In the genomic region with DNA sequence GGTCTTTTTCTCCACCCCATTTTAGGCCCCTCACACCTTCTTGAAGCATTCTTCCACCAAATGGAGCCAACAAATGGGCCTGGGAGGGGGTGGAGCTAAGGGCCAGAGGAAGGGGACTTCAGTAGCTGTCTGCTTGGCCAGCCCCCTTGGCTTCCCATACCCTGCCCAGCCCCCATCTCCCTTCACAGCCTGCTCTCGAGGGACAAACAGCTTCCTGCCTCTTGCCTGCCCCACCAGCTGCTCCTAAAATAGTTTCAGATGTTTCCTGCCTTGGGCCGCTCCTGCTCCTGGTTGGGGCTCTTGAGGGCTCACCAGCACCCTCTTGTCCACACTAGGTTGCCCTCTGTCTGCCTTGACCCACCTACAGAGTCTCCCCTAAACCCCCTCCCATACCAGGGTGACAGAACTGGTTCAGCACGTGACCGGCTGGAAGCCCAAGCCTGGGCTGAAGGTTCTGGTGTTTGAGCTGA, we compare ENCODE assay signal across 7 mouse cellular contexts. TPM values are rescaled to one million over a fixed set of nuclear protein-coding genes. Genes with fewer than 3 reads are reported as not detected.
DNase-seq lines count a peak whose midpoint lies in the region; ATAC-seq and TF ChIP-seq lines count a peak whose summit lies in the region.

No protein-coding gene starts in this region.

- H3K9me3 ChIP-seq in hindbrain, embryonic 16.5 days (ENCODE audit: control insufficient read depth, low read length) = no peaks in the 10 kb centered on the region
- no peaks in the 10 kb centered on the region for H3K9me3 ChIP-seq in limb, embryonic 10.5 days (replicated peaks)
- H3K9me3 ChIP-seq in midbrain, embryonic 10.5 days (replicated peaks) = no peaks in the 10 kb centered on the region

- TF ChIP-seq POLR2A in bone marrow macrophage, adult 2 months (IDR thresholded peaks at IDR 0.05; ENCODE audit: borderline replicate concordance, low read depth, low read length) = no peak

- 39% methylated on average over 4 of the region's 4 CpGs for WGBS in hindbrain, embryonic 16.5 days
- 1% methylated on average over 4 of the region's 4 CpGs for WGBS in limb, embryonic 10.5 days
- WGBS in midbrain, embryonic 10.5 days = 44% methylated on average over 4 of the region's 4 CpGs

- DNase-seq in NIH3T3 (ENCODE audit: low read depth) = peak; percentile 59
- peak; percentile 90 for DNase-seq in gastrocnemius, postnatal 25 days
- DNase-seq in limb, embryonic 10.5 days (ENCODE audit: low spot score) = peak; percentile 88
- DNase-seq in midbrain, embryonic 10.5 days (ENCODE audit: low spot score) = peak; percentile 42
- DNase-seq in spleen, postnatal 4 days (ENCODE audit: low spot score in 2 of 2) = peak; percentile 64 to 78

- peak overlapping the region; percentile 25; the same call in 1 of the 2 replicates for H3K9ac ChIP-seq in hindbrain, embryonic 16.5 days (ENCODE audit: low read depth, low read length)

- peak overlapping the region; percentile 86 for H3K4me2 ChIP-seq in hindbrain, embryonic 16.5 days (ENCODE audit: low read length)

- peak overlapping the region; percentile 89 for H3K27ac ChIP-seq in bone marrow macrophage, adult 2 months (ENCODE audit: insufficient read depth, low read depth, low read length)
- peak overlapping the region; percentile 73 for H3K27ac ChIP-seq in hindbrain, embryonic 16.5 days (ENCODE audit: low read depth, low read length)
- peak overlapping the region; percentile 98 for H3K27ac ChIP-seq in limb, embryonic 10.5 days
- peak overlapping the region; percentile 75 for H3K27ac ChIP-seq in midbrain, embryonic 10.5 days (replicated peaks)

- peaks cover 50% of the 10 kb centered on the region for H3K4me1 ChIP-seq in bone marrow macrophage, adult 2 months (ENCODE audit: control insufficient read depth, insufficient read depth, low read length)
- peaks cover 10% of the 10 kb centered on the region for H3K4me1 ChIP-seq in hindbrain, embryonic 16.5 days (ENCODE audit: control insufficient read depth, insufficient read depth, low read depth, low read length)
- H3K4me1 ChIP-seq in limb, embryonic 10.5 days = peaks cover 86% of the 10 kb centered on the region
- peaks cover 56% of the 10 kb centered on the region for H3K4me1 ChIP-seq in midbrain, embryonic 10.5 days

- peak overlapping the region; percentile 86 for H3K4me3 ChIP-seq in bone marrow macrophage, adult 2 months (ENCODE audit: insufficient read depth, low read length)
- 0 out of 2 replicates have a peak overlapping the region, but pooled peaks have one; percentile 0 for H3K4me3 ChIP-seq in hindbrain, embryonic 16.5 days (ENCODE audit: low read length)
- peak overlapping the region; percentile 83 for H3K4me3 ChIP-seq in limb, embryonic 10.5 days
- H3K4me3 ChIP-seq in midbrain, embryonic 10.5 days = peak overlapping the region; percentile 32

- no peak for TF ChIP-seq CTCF in bone marrow macrophage, adult 2 months (IDR thresholded peaks at IDR 0.05; ENCODE audit: low read depth, low read length)

- H3K27me3 ChIP-seq in hindbrain, embryonic 16.5 days (replicated peaks; ENCODE audit: control insufficient read depth, insufficient read depth, low read length) = 0 out of 2 replicates have a peak, but pooled peaks cover 3% of the 10 kb centered on the region
- H3K27me3 ChIP-seq in limb, embryonic 10.5 days (ENCODE audit: low read depth, poor library complexity, severe bottlenecking) = no peaks in the 10 kb centered on the region
- peaks cover 39% of the 10 kb centered on the region for H3K27me3 ChIP-seq in midbrain, embryonic 10.5 days (ENCODE audit: low read depth, poor library complexity, severe bottlenecking)

- no peaks in the 10 kb centered on the region for H3K36me3 ChIP-seq in hindbrain, embryonic 16.5 days (ENCODE audit: control insufficient read depth, insufficient read depth, low read length)
- H3K36me3 ChIP-seq in limb, embryonic 10.5 days = peaks cover 40% of the 10 kb centered on the region
- no peaks in the 10 kb centered on the region for H3K36me3 ChIP-seq in midbrain, embryonic 10.5 days

- ATAC-seq in hindbrain, embryonic 16.5 days = no peak

RNA-seq across cellular contexts. Expression of a gene that starts 0.6 kb away (rescaled TPM):
- polyA plus RNA-seq in bone marrow macrophage, adult 2 months (2012; ENCODE audit: insufficient read depth, insufficient read length, missing spikeins) = 1.3 TPM in 2 replicates
- not detected for total RNA-seq in gastrocnemius, postnatal 25 days (2021)
- 0.58 and 0.89 TPM in 2 replicates for polyA plus RNA-seq in hindbrain, embryonic 16.5 days (2015; fragmentation: Nextera tagmentation; extraction: Ambion mirVana)
- polyA plus RNA-seq in limb, embryonic 10.5 days (2016; fragmentation: Nextera tagmentation; extraction: Ambion mirVana) = 3.5 and 6.2 TPM in 2 replicates
- polyA plus RNA-seq in midbrain, embryonic 10.5 days (2016; fragmentation: Nextera tagmentation; extraction: Ambion mirVana) = 0.83 and 1.2 TPM in 2 replicates

RNA-seq across cellular contexts. Expression of a gene that starts 2.2 kb away (rescaled TPM):
- polyA plus RNA-seq in bone marrow macrophage, adult 2 months (2012; ENCODE audit: insufficient read depth, insufficient read length, missing spikeins) = 13.7 and 18.2 TPM in 2 replicates
- total RNA-seq in gastrocnemius, postnatal 25 days (2021) = 1 to 10 TPM; 2.8 to 3.1 TPM
- 18.1 and 18.7 TPM in 2 replicates for polyA plus RNA-seq in hindbrain, embryonic 16.5 days (2015; fragmentation: Nextera tagmentation; extraction: Ambion mirVana)
- 180 and 189 TPM in 2 replicates for polyA plus RNA-seq in limb, embryonic 10.5 days (2016; fragmentation: Nextera tagmentation; extraction: Ambion mirVana)
- 29.7 and 32.1 TPM in 2 replicates for polyA plus RNA-seq in midbrain, embryonic 10.5 days (2016; fragmentation: Nextera tagmentation; extraction: Ambion mirVana)

RNA-seq across cellular contexts. Expression of a gene that starts 8.2 kb away (rescaled TPM):
- 157 and 173 TPM in 2 replicates for polyA plus RNA-seq in bone marrow macrophage, adult 2 months (2012; ENCODE audit: insufficient read depth, insufficient read length, missing spikeins)
- 1 to 10 TPM; 2.4 to 2.8 TPM for total RNA-seq in gastrocnemius, postnatal 25 days (2021)
- 8.8 and 9.6 TPM in 2 replicates for polyA plus RNA-seq in hindbrain, embryonic 16.5 days (2015; fragmentation: Nextera tagmentation; extraction: Ambion mirVana)
- polyA plus RNA-seq in limb, embryonic 10.5 days (2016; fragmentation: Nextera tagmentation; extraction: Ambion mirVana) = 18.6 and 22.5 TPM in 2 replicates
- polyA plus RNA-seq in midbrain, embryonic 10.5 days (2016; fragmentation: Nextera tagmentation; extraction: Ambion mirVana) = 6.5 and 8.1 TPM in 2 replicates

RNA-seq across cellular contexts. Expression of a gene that starts 8.8 kb away (rescaled TPM):
- polyA plus RNA-seq in bone marrow macrophage, adult 2 months (2012; ENCODE audit: insufficient read depth, insufficient read length, missing spikeins) = 5.2 TPM in 1 of 2 replicates, not detected in the other
- total RNA-seq in gastrocnemius, postnatal 25 days (2021) = under 1 TPM; 0.43 to 0.48 TPM
- polyA plus RNA-seq in hindbrain, embryonic 16.5 days (2015; fragmentation: Nextera tagmentation; extraction: Ambion mirVana) = 2.4 and 3.3 TPM in 2 replicates
- polyA plus RNA-seq in limb, embryonic 10.5 days (2016; fragmentation: Nextera tagmentation; extraction: Ambion mirVana) = 6.5 and 11.9 TPM in 2 replicates
- 2.2 and 3.2 TPM in 2 replicates for polyA plus RNA-seq in midbrain, embryonic 10.5 days (2016; fragmentation: Nextera tagmentation; extraction: Ambion mirVana)

RNA-seq across cellular contexts. Expression of a gene that starts 12.7 kb away (rescaled TPM):
- 6.2 TPM in 1 of 2 replicates, not detected in the other for polyA plus RNA-seq in bone marrow macrophage, adult 2 months (2012; ENCODE audit: insufficient read depth, insufficient read length, missing spikeins)
- total RNA-seq in gastrocnemius, postnatal 25 days (2021) = not detected
- 0.34 and 1.5 TPM in 2 replicates for polyA plus RNA-seq in hindbrain, embryonic 16.5 days (2015; fragmentation: Nextera tagmentation; extraction: Ambion mirVana)
- 0.34 and 0.93 TPM in 2 replicates for polyA plus RNA-seq in limb, embryonic 10.5 days (2016; fragmentation: Nextera tagmentation; extraction: Ambion mirVana)
- polyA plus RNA-seq in midbrain, embryonic 10.5 days (2016; fragmentation: Nextera tagmentation; extraction: Ambion mirVana) = 0.07 TPM in 1 of 2 replicates, not detected in the other

Comparison
In these comparisons a context has a peak if more than half of its experiments do, and no peak if none do; other contexts are left out.
1. H3K4me3 ChIP-seq: peak in every context shown above with its lines; median percentile 86 in bone marrow macrophage, adult 2 months; 83 in limb, embryonic 10.5 days; 32 in midbrain, embryonic 10.5 days; 0 in hindbrain, embryonic 16.5 days.